Mouse (Mus musculus): ENCODE measurements at regions not wholly inside any gene's neighbourhood (a gene's known extent, or its start where the extent isn't known, plus 50 kb on each side); places are given as distances from the start of the nearest gene placed in this dataset.

DNA sequence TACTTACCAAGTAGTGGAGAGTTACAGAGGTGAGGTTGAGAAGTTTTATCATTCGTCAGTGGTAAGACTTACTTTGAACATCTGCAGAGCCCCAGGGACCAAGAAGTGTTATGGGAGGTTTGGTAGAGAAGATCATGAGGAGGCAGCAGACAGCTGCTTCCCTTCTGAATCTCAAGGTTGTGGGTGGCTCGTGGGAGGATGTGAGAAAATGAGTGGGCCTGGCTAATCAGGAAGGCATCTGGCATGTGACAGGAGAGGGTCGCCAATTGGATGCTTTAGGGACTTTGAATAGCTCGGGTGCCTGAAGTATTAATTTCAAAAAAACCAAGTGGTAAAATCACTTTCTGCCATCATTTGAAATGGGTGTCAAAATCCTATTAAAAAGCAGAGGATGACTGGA is 258.9 kb downstream of the Sqor start:
- H3K27me3 ChIP-seq, result no peaks in the 10 kb centered on the region
- H3K4me3 ChIP-seq, result no peak overlapping the region
- ATAC-seq (ENCODE audit: low FRiP score, low read depth), result no peak
- 66% methylated on average over 4 of the region's 4 CpGs for WGBS
- H3K27ac ChIP-seq (replicated peaks), result no peak overlapping the region
- no peaks in the 10 kb centered on the region for H3K4me1 ChIP-seq (replicated peaks)
- no peak overlapping the region for H3K9ac ChIP-seq
- no peaks in the 10 kb centered on the region for H3K9me3 ChIP-seq
- H3K36me3 ChIP-seq, result no peaks in the 10 kb centered on the region
- no peak overlapping the region for H3K4me2 ChIP-seq

GRCm38 (mm10) chr2:123024380-123024779 is 259.3 kb downstream of the Sqor start:
- Histone ChIP-seq H3K9ac (no peak overlapping the region), H3K27ac (replicated peaks) (no peak overlapping the region), H3K4me2 (no peak overlapping the region), H3K4me1 (replicated peaks) (no peaks in the 10 kb centered on the region), H3K9me3 (no peaks in the 10 kb centered on the region), H3K4me3 (no peak overlapping the region), H3K27me3 (no peaks in the 10 kb centered on the region), H3K36me3 (no peaks in the 10 kb centered on the region)
- 75% methylated on average over 1 of the region's 1 CpGs for WGBS
- ATAC-seq (ENCODE audit: low FRiP score, low read depth), result no peak

DNA sequence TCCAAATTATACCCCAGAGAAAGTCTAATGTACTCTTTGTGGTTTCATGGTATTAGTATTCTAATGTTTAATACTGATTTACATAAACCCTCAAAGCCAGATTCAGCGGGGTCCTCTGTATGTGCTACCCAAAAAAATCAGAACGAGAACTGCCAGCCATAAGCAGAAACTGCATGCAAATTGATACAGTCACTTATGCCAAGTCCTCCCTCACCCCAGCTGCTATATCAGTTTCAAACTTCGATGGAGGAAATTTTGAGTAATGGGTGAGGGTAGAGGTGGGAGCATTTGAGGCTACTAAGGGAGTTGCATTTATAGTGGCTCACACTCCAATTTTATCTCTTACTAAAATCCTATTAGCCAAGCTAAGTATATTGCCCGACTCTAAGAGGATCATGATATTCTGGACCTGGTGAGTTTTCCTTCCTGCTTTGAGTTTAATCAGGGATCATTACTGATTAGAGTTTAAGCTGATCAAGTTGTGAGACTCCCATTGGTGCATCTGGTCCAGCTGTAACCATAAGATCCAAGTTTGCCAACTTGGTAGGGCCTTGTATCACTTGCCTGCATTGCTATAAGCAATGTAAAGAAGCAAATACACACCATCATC is 260.0 kb downstream of the Sqor start:
- no peaks in the 10 kb centered on the region for H3K4me1 ChIP-seq (replicated peaks)
- H3K36me3 ChIP-seq, result no peaks in the 10 kb centered on the region
- no peak for ATAC-seq (ENCODE audit: low FRiP score, low read depth)
- no peak overlapping the region for H3K4me3 ChIP-seq
- H3K9ac ChIP-seq, result no peak overlapping the region
- WGBS, result 76% methylated on average over 4 of the region's 4 CpGs
- no peaks in the 10 kb centered on the region for H3K9me3 ChIP-seq
- no peak overlapping the region for H3K4me2 ChIP-seq
- H3K27me3 ChIP-seq, result no peaks in the 10 kb centered on the region
- no peak overlapping the region for H3K27ac ChIP-seq (replicated peaks)

- Histone ChIP-seq H3K27me3 (no peaks in the 10 kb centered on the region), H3K4me3 (no peak overlapping the region), H3K27ac (replicated peaks) (no peak overlapping the region), H3K4me2 (no peak overlapping the region), H3K4me1 (replicated peaks) (no peaks in the 10 kb centered on the region), H3K9ac (no peak overlapping the region), H3K9me3 (no peaks in the 10 kb centered on the region), H3K36me3 (no peaks in the 10 kb centered on the region)
- ATAC-seq (ENCODE audit: low FRiP score, low read depth), result no peak
Measured at GRCm38 (mm10) chr2:123047321-123047720, 282.3 kb downstream of the Sqor start.

DNA sequence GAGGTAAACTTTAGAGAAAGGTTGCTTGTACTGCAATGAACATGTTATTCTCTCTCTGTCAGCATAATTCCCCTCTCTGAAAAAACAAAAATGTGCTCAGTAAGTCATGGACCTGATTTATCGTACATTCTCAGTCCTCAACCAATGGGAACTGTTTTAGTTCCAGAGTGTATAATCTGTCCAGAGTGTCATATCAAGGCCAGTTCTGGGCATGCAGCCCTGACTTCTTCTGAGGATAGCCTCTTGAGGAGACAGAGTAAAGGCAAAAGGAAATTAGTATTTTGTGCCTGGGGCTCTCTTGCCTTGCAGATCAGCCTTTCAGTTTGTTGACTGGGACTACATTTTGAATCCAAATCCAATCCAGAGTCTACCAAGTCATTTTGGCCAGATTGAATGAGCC is 299.6 kb downstream of the Sqor start:
- Histone ChIP-seq H3K36me3 (no peaks in the 10 kb centered on the region), H3K27me3 (no peaks in the 10 kb centered on the region), H3K4me1 (replicated peaks) (no peaks in the 10 kb centered on the region), H3K9ac (no peak overlapping the region), H3K9me3 (no peaks in the 10 kb centered on the region), H3K4me3 (no peak overlapping the region), H3K4me2 (no peak overlapping the region), H3K27ac (replicated peaks) (no peak overlapping the region)
- WGBS, result 94% methylated on average over 1 of the region's 1 CpGs
- ATAC-seq (ENCODE audit: low FRiP score, low read depth), result no peak

DNA sequence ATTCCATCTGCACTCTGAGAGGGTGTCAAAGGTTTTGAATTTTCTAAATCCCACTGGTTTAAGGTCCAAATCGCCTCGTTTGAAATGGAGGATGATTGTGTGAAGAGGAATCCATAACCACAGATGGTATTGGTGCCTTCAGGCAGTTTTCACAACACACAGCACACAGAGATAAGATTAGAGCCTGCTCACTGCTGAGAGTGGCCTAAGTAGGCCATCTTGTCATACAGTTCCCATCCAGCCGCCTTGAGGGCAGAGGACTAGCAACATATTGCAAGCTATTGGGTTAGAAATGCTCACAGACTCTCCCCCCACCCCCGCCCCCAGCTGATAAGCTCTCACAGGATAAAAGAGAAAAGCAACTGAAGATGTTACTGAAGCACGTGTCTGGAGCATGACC is 303.8 kb downstream of the Sqor start:
- Histone ChIP-seq H3K36me3 (no peaks in the 10 kb centered on the region), H3K4me2 (no peak overlapping the region), H3K9ac (no peak overlapping the region), H3K9me3 (no peaks in the 10 kb centered on the region), H3K27me3 (no peaks in the 10 kb centered on the region), H3K4me3 (no peak overlapping the region), H3K27ac (replicated peaks) (no peak overlapping the region), H3K4me1 (replicated peaks) (no peaks in the 10 kb centered on the region)
- 58% methylated on average over 5 of the region's 5 CpGs for WGBS
- ATAC-seq (ENCODE audit: low FRiP score, low read depth), result no peak; the same call in 1 of the 2 replicates

GRCm38 (mm10) chr2:123072653-123073052 is 307.6 kb downstream of the Sqor start:
- no peak for ATAC-seq (ENCODE audit: low FRiP score, low read depth)

GRCm38 (mm10) chr2:123073476-123074085 is 308.5 kb downstream of the Sqor start:
- ATAC-seq (ENCODE audit: low FRiP score, low read depth), result no peak
- Histone ChIP-seq H3K9me3 (no peaks in the 10 kb centered on the region), H3K4me2 (no peak overlapping the region), H3K27me3 (no peaks in the 10 kb centered on the region), H3K36me3 (no peaks in the 10 kb centered on the region), H3K9ac (no peak overlapping the region), H3K4me3 (no peak overlapping the region), H3K4me1 (replicated peaks) (no peaks in the 10 kb centered on the region), H3K27ac (replicated peaks) (no peak overlapping the region)
- 44% methylated on average over 4 of the region's 4 CpGs for WGBS

More at GRCm38 (mm10) chr2:123072653-123073052, 307.6 kb downstream of the Sqor start:
- Histone ChIP-seq H3K4me1 (replicated peaks) (no peaks in the 10 kb centered on the region), H3K27me3 (no peaks in the 10 kb centered on the region), H3K9ac (no peak overlapping the region), H3K4me3 (no peak overlapping the region), H3K27ac (replicated peaks) (no peak overlapping the region), H3K36me3 (no peaks in the 10 kb centered on the region), H3K4me2 (no peak overlapping the region), H3K9me3 (no peaks in the 10 kb centered on the region)
- WGBS, result 94% methylated on average over 2 of the region's 2 CpGs

DNA sequence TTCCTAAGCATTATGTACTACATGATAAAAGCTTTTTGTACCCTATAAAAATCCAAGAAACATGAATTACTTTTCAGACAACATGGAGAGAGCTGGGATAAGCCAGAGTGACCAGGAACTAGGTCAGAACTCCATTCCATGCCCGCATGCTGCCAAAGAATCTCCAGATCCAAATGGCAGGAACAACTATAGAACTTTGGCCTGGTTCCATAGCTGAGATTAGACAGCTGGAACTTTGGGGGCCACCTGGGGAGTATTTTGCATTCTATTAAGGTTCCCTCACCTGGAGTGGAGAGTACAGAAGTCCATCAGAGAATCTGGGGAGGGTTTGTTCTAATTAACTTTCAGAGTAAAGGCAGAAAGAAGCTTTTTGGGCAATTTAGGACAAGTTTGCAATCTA is 327.7 kb downstream of the Sqor start:
- no peak for ATAC-seq (ENCODE audit: low FRiP score, low read depth)
- Histone ChIP-seq H3K27ac (replicated peaks) (no peak overlapping the region), H3K9ac (no peak overlapping the region), H3K9me3 (no peaks in the 10 kb centered on the region), H3K27me3 (no peaks in the 10 kb centered on the region), H3K4me1 (replicated peaks) (no peaks in the 10 kb centered on the region), H3K4me2 (no peak overlapping the region), H3K36me3 (no peaks in the 10 kb centered on the region), H3K4me3 (no peak overlapping the region)
- WGBS, result 89% methylated on average over 1 of the region's 1 CpGs

GRCm38 (mm10) chr2:123103530-123103929 is 338.5 kb downstream of the Sqor start:
- H3K9me3 ChIP-seq, result no peaks in the 10 kb centered on the region
- H3K36me3 ChIP-seq, result no peaks in the 10 kb centered on the region
- no peaks in the 10 kb centered on the region for H3K27me3 ChIP-seq
- H3K4me1 ChIP-seq (replicated peaks), result no peaks in the 10 kb centered on the region
- H3K4me3 ChIP-seq, result no peak overlapping the region
- no peak overlapping the region for H3K9ac ChIP-seq
- H3K27ac ChIP-seq (replicated peaks), result no peak overlapping the region
- no peak overlapping the region for H3K4me2 ChIP-seq
- WGBS, result 62% methylated on average over 4 of the region's 4 CpGs
- no peak for ATAC-seq (ENCODE audit: low FRiP score, low read depth)

DNA sequence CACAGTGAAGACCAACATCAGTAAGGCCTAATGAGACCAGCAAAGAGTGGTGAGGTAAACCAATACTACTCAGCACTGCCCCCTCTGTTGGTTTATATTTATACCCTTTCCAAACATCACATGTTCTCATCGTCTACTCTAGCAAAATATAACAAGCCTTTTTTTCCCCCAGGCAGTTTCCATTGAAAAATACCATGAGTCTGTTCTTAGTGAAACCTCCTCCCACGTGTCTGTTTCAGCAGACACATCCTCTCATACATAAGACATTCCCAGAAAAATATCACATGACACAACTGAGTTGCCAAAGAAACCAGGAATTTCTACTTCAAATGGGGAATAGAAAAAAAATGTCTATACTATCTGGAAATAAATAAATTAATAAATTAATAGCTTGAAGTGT is 366.5 kb downstream of the Sqor start:
- 72% methylated on average over 2 of the region's 2 CpGs for WGBS
- Histone ChIP-seq H3K27ac (replicated peaks) (no peak overlapping the region), H3K9ac (no peak overlapping the region)

GRCm38 (mm10) chr2:123153170-123153569 is 388.1 kb downstream of the Sqor start:
- no peak overlapping the region for H3K27ac ChIP-seq (replicated peaks)
- H3K9me3 ChIP-seq, result no peaks in the 10 kb centered on the region
- no peaks in the 10 kb centered on the region for H3K36me3 ChIP-seq
- no peak overlapping the region for H3K4me2 ChIP-seq
- no peaks in the 10 kb centered on the region for H3K27me3 ChIP-seq
- no peak overlapping the region for H3K9ac ChIP-seq
- H3K4me1 ChIP-seq (replicated peaks), result no peaks in the 10 kb centered on the region
- no peak overlapping the region for H3K4me3 ChIP-seq
- ATAC-seq (ENCODE audit: low FRiP score, low read depth), result no peak

More for the DNA sequence above, 366.5 kb downstream of the Sqor start:
- Histone ChIP-seq H3K27me3 (no peaks in the 10 kb centered on the region), H3K4me1 (replicated peaks) (no peaks in the 10 kb centered on the region), H3K4me2 (no peak overlapping the region), H3K9me3 (no peaks in the 10 kb centered on the region), H3K4me3 (no peak overlapping the region), H3K36me3 (no peaks in the 10 kb centered on the region)
- ATAC-seq (ENCODE audit: low FRiP score, low read depth), result no peak

- no peaks in the 10 kb centered on the region for H3K36me3 ChIP-seq
- H3K4me3 ChIP-seq, result no peak overlapping the region
- ATAC-seq (ENCODE audit: low FRiP score, low read depth), result no peak
- no peak overlapping the region for H3K9ac ChIP-seq
- no peak overlapping the region for H3K27ac ChIP-seq (replicated peaks)
- no peak overlapping the region for H3K4me2 ChIP-seq
- no peaks in the 10 kb centered on the region for H3K4me1 ChIP-seq (replicated peaks)
- H3K9me3 ChIP-seq, result 0 out of 2 replicates have a peak, but pooled peaks cover 4% of the 10 kb centered on the region
- no peaks in the 10 kb centered on the region for H3K27me3 ChIP-seq
Measured at GRCm38 (mm10) chr2:123165384-123165783, 400.3 kb downstream of the Sqor start.

Data from hindbrain, embryonic 15.5 days (tissue).